Mouse (Mus musculus) limb, embryonic 14.5 days (tissue): ENCODE data around the gene Saa2. TPM values are rescaled to one million over a fixed set of nuclear protein-coding genes. Genes with fewer than 3 reads are reported as not detected.
"Not testable (repeated sequence)": the region's sequence is repeated elsewhere in the genome, so short reads cannot be mapped to it uniquely, and the experiment has no call there.

Experiments
- ATAC-seq: fragments of 200-750 bp; cut with Nextera tagmentation; 2 replicates; pipeline ENCODE4 v1.8.0; 2017; ENCODE audit warnings: low read depth, moderate number of reproducible peaks, moderate TSS enrichment; ENCODE audit not compliant: low FRiP score
- DNase-seq: peaks from one replicate; pipeline ENCODE4 v3.0.0-alpha.2; 2015; ENCODE audit warnings: low spot score
- H3K27ac ChIP-seq: fragments of 300-500 bp; sonication (generic); replicated peaks from 2 replicates; pipeline ENCODE4 v1.5.1; 2014; ENCODE audit warnings: low read depth, mild to moderate bottlenecking, low read length, moderate library complexity, mixed read lengths
- H3K27me3 ChIP-seq: fragments of 300-500 bp; sonication (generic); 2 replicates; pipeline ENCODE4 v1.6.1; 2014; ENCODE audit warnings: low read length, mixed read lengths; ENCODE audit not compliant: control insufficient read depth, insufficient read depth
- H3K36me3 ChIP-seq: fragments of 300-500 bp; sonication (generic); 2 replicates; pipeline ENCODE4 v1.6.1; 2014; ENCODE audit warnings: mild to moderate bottlenecking, low read length, moderate library complexity, mixed read lengths; ENCODE audit not compliant: control insufficient read depth, insufficient read depth
- H3K4me1 ChIP-seq: fragments of 300-500 bp; sonication (generic); 2 replicates; pipeline ENCODE4 v1.6.1; 2014; ENCODE audit warnings: antibody characterized with exemption, low read length, mixed read lengths; ENCODE audit not compliant: control insufficient read depth, insufficient read depth
- H3K4me2 ChIP-seq: fragments of 300-500 bp; sonication (generic); replicated peaks from 2 replicates; pipeline ENCODE4 v1.6.1; 2014; ENCODE audit warnings: low read depth, mild to moderate bottlenecking, low read length, moderate library complexity; ENCODE audit not compliant: severe bottlenecking
- H3K4me3 ChIP-seq: fragments of 300-500 bp; sonication (generic); replicated peaks from 2 replicates; pipeline ENCODE4 v1.5.1; 2014; ENCODE audit warnings: low read length
- H3K9ac ChIP-seq: fragments of 300-500 bp; sonication (generic); 2 replicates; pipeline ENCODE4 v1.6.1; 2014; ENCODE audit warnings: mild to moderate bottlenecking, low read depth, low read length, moderate library complexity; ENCODE audit not compliant: severe bottlenecking
- H3K9me3 ChIP-seq: fragments of 300-500 bp; sonication (generic); 2 replicates; pipeline ENCODE4 v1.6.1; 2016; ENCODE audit warnings: low read length; ENCODE audit not compliant: control insufficient read depth
- POLR2A ChIP-seq: fragments of 200-500 bp; IDR thresholded peaks from 2 replicates; pipeline ENCODE4 v1.8.0; 2012; ENCODE audit warnings: inconsistent platforms, mild to moderate bottlenecking, moderate library complexity, borderline replicate concordance; ENCODE audit not compliant: insufficient read depth, insufficient read length; ENCODE audit errors: extremely low read depth
- WGBS: fragments of 180-500 bp; shearing (Covaris S2); extraction: QIAGEN DNeasy Blood & Tissue Kit; methylation state at CpG from one replicate; pipeline ENCODE4 v1.1.7; 2014; 5-methylcytosine and 5-hydroxymethylcytosine counted together
- polyA plus RNA-seq, 2 experiments: library from polyadenylated mRNA; depleted of rRNA in 1 of 2; stranded (reverse) in 1 of 2; unstranded in 1 of 2; fragments of >200 nt; fragmentation: Nextera tagmentation in 1 of 2; extraction: Ambion mirVana in 1 of 2; gene quantifications; 2 replicates each; pipeline versions ENCODE4 v1.2.1 to v1.2.3; 2012 to 2014

Saa2 gene
- polyA plus RNA-seq, 2 experiments, result 0.47 to 1.1 TPM

- no peaks in the 10 kb centered on the region for H3K9me3 ChIP-seq
- no peaks in the 10 kb centered on the region for H3K27me3 ChIP-seq
- H3K4me1 ChIP-seq, result no peaks in the 10 kb centered on the region
- H3K9ac ChIP-seq, result no peak overlapping the region
- no peak overlapping the region for H3K4me3 ChIP-seq
- H3K4me2 ChIP-seq, result no peak overlapping the region
- no peak for TF ChIP-seq POLR2A
- DNase-seq (no peak), ATAC-seq (no peak)
- 76% methylated on average over 12 of the region's 12 CpGs for WGBS
- H3K36me3 ChIP-seq, result no peaks in the 10 kb centered on the region
- no peak overlapping the region for H3K27ac ChIP-seq
Measured at GRCm38 (mm10) chr7:46738561-46739460, 12.8 kb upstream of the Saa2 start.

DNA sequence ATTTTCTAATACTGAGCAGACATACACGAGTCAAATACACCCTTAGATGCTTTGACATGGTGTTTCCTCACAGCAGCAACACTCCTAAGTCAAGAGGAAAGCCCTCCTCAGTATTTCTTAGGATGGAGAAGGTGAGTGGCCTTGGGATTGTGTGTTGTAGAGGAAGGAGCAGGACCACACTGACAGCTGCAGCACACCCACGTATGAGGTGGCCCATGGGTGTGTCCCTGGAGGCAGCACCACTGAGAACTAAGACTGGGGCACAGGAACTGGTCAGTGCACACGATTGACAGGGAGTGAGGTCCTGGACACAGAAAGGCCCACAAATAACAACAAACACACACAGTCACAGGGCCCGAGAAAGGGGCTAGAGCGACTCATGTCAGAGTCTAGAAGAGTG, 11.5 kb upstream of the Saa2 start:
- not testable (repeated sequence) for H3K27me3 ChIP-seq, H3K9me3 ChIP-seq, H3K4me2 ChIP-seq, H3K4me1 ChIP-seq, H3K27ac ChIP-seq, H3K4me3 ChIP-seq, H3K9ac ChIP-seq, H3K36me3 ChIP-seq, ATAC-seq, DNase-seq
- 77% methylated on average over 5 of the region's 5 CpGs for WGBS

DNA sequence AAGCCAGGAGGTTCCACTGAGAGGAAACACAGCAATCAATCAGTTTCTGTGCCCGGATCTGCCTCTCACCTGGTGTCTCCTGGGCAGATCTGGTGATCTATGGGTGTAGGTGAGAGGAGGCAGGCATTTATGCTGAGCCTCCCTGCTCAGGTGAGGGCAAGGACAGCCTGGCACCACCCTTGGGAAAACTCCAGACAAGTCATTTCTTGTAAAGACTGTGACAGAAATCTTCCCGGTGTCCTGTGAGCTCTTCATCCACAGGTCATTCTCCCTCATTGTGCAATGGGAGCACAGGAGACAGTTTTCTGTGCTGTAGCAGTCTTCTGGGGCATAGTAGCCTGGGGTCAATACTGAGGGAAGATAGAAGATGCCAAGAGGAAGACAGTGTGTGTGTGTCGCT, 8.7 kb upstream of the Saa2 start, which contains the start of gene Saa1:
TSS of gene Saa1 (minus strand) at position 101 of the 400 bp plus-strand sequence.
- DNase-seq, H3K4me2 ChIP-seq, H3K27ac ChIP-seq, H3K27me3 ChIP-seq, H3K4me1 ChIP-seq, H3K36me3 ChIP-seq, ATAC-seq, H3K9ac ChIP-seq, H3K4me3 ChIP-seq, H3K9me3 ChIP-seq: not testable (repeated sequence)
- 67% methylated on average over 3 of the region's 3 CpGs for WGBS

DNA sequence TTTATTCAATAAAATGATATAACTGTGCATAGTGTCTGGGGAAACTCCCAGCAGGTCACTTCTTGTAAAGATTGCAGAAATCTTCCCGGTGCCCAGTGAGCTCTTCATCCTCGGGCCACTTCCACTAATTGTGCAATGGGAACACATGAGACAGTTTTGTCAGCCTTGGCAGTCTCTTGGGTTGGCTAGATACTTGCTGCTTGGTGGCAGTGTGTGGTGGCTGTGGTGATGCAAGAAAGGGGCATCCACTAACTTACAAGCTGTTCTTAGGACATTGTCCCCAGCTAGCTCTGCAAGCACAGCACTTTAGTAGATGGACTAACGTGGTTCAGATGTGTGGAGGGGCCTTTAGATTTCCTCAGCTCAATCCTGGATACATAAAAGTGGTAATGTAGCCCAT, 5.8 kb upstream of the Saa2 start:
- Histone ChIP-seq H3K36me3 (no peaks in the 10 kb centered on the region), H3K4me1 (no peaks in the 10 kb centered on the region), H3K27me3 (no peaks in the 10 kb centered on the region), H3K4me3 (no peak overlapping the region), H3K27ac (no peak overlapping the region), H3K4me2 (no peak overlapping the region), H3K9ac (no peak overlapping the region), H3K9me3 (no peaks in the 10 kb centered on the region)
- DNase-seq (no peak), ATAC-seq (no peak)
- no peak for TF ChIP-seq POLR2A
- 61% methylated on average over 3 of the region's 3 CpGs for WGBS

DNA sequence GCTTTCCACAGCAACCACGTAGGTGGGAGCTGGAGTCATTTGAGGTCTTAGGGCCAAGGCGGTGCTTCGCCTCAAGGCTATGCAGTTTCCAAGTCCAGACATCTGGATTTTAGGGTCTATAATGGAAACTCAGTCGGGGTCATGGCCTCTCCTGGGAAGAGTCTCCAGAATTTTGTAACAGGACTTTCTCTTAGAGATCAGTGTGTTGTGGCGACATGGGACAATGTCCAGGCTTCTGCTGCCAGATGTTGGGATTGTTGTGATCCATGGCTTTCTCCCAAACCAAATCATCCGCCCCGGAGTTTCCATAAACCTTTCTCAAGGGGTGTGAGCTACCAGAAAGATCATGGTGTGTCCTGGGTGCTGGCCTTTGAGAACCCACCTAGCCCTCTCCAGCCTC, 5.2 kb upstream of the Saa2 start:
- ATAC-seq (no peak), DNase-seq (no peak)
- WGBS, result 51% methylated on average over 7 of the region's 7 CpGs
- H3K4me3 ChIP-seq, result no peak overlapping the region
- no peak for TF ChIP-seq POLR2A
- no peak overlapping the region for H3K27ac ChIP-seq
- H3K4me1 ChIP-seq, result no peaks in the 10 kb centered on the region
- H3K9ac ChIP-seq, result no peak overlapping the region
- H3K27me3 ChIP-seq, result no peaks in the 10 kb centered on the region
- H3K36me3 ChIP-seq, result no peaks in the 10 kb centered on the region
- no peaks in the 10 kb centered on the region for H3K9me3 ChIP-seq
- no peak overlapping the region for H3K4me2 ChIP-seq

- no peak overlapping the region for H3K4me3 ChIP-seq
- H3K9me3 ChIP-seq, result no peaks in the 10 kb centered on the region
- no peak overlapping the region for H3K9ac ChIP-seq
- 60% methylated on average over 3 of the region's 3 CpGs for WGBS
- TF ChIP-seq POLR2A, result no peak
- no peaks in the 10 kb centered on the region for H3K4me1 ChIP-seq
- ATAC-seq (no peak), DNase-seq (no peak)
- no peak overlapping the region for H3K4me2 ChIP-seq
- no peak overlapping the region for H3K27ac ChIP-seq
- H3K27me3 ChIP-seq, result no peaks in the 10 kb centered on the region
- H3K36me3 ChIP-seq, result no peaks in the 10 kb centered on the region
Measured at GRCm38 (mm10) chr7:46748459-46748858, 3.1 kb upstream of the Saa2 start.
